Mouse (Mus musculus) retina, postnatal 7 days (tissue): ENCODE data around the gene Ogt.

Source experiments
- DNase-seq: peaks from one replicate; pipeline ENCODE4 v3.0.0-alpha.2; 2012; ENCODE audit warnings: low read depth, low spot score

Ogt gene

DNA sequence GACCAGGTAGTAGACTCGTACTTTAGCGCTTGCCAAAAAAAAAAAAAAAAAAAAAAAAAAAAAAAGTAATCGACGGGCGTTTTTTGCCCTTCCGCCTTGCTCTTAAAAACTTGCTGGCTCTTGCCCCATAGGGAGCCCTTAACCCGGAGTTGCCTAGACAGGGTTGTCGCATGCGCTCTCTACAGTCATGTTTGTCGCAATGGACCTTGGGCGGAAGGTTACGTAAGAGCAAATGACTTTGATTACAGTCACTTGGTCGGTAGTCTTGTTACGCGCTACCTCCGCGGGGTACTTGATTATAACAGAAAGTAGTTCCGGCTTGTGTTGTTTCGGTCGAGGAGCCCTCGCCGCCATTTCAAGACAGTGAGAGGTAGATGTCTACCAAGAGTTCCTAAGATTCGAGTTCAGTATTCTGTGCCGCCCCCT lies at the start of gene Ogt:
Gene Ogt (plus strand): TSS at position 320 of the 426 bp plus-strand sequence.
- DNase-seq = peak; percentile 81

DNA sequence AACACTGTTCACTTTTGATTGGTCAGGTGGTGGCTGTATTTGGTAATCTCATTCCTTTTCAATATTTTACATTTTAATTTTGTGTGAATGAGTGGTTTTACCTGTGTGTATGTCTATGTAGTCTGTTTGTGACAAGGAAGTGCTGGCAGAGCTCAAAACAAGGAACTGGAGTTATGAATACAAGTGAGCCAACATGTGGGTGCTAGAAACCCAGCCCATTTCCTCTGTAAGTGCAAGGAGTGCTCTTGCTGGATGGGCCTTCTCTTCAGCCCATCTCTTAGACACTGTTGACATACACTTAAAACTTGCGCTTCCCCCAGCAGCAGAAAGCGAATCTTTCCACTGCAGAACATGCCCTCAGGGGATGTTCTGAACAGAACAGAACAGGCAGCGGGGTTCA lies 23.7 kb upstream of the Ogt start:
- DNase-seq = no peak

DNA sequence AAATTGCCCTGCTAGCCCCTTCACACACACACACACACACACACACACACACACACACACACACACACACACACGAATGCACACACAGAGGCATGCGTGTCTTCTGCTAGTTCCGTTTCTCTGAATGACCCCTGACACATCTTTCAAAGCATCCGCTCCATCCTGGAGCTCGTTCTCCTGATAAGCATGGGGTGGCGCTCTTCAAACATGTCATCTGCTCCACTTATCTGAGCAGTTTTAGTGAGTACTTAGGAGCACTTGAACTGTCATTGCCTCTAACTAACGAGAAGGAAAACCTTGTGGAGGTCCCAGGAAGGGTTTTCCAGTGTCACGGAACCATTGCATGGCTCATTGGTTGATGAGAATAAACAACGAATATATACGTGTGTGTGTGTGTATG lies 22.0 kb upstream of the Ogt start:
- DNase-seq = no peak

DNA sequence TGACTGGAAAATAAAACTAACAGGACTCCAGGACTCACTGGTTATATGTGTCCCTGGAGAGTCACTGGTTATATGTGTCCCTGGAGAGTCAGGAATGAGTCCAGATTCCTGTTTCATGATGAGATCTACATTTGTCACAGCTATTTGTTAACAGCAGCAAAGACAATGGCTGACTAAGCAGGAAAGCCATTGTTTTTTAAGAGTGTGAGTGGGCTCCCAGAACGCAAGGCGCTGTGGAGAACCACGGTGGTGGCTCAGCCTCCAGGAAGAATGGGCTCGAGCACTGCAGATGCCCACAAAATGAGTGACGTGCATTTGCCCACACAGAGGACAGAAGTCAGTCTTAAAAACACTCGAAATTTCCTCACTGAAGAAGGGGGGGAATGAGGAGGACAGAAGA lies 19.5 kb upstream of the Ogt start:
- no peak for DNase-seq

DNA sequence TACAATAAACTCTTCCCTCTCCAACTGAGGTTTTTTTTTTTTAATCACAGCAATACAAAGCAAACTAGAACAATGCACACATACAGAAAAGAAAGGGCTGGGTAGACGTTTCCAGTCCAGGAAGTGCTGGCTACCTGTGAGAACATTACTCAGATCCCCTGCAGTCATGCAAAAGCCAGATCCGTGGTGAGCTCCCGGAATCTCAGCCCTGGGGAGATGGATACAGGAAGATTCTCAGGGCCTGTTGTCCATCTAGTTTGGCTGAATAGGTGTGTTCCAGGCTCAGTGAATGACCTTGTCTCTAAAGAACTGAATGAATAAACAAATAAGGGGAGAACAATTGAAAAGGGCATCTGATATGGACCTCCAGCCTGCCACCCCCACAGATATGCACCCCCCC lies 17.3 kb upstream of the Ogt start:
- no peak for DNase-seq

DNA sequence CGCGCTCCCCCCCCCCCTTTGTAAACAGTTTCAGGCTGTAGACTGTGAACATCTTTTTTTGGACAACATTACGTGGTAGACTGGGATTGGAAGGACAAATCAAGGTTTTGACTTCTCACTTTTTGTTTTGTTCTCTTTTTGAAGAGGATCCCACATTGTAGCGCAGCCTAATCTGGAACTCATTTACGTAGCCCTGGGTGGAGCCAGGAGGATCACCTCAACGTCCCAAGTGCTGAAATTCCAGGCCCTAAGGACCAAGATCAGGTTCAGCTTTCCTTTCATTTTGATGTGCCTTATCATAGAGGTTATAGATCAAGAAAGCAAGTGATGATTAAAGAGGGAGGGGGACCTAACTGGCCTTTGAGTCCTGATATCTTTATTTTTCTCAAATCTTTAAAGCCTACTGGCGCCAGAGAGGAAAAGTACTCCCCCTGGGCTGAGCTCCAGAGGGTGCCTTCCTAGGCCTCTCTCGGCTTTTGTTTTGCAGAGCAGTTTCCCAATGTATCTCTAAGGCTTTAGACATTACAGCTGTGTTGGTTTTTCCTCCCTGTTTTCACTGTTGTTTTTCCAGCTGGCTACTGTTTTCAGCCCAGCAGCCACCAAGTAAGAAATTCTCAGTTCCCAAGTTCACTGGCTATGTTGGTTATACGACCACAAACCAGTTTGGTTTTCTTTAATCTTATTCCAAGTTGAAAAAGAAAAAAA lies 2.9 kb upstream of the Ogt start:
- DNase-seq = no peak

DNA sequence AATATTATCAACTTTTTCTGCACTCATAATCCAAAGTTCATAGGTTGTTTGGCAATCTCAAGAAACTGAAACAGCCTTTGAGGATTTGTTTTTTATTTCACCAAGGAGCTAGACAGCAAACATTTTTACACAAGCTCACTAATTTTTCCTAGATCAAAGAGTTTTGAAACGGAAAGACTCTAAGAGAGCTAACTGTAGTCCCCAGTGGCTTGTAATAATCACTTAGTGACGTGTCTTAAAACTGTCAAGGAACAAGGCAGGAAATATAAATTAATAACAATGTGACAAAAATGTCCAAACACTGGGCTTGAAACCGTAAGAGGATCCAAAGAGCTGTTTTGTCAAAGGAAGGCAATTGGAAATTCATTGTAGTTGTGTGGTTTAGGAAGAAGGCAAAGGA lies 1.0 kb upstream of the Ogt start:
- no peak for DNase-seq

DNA sequence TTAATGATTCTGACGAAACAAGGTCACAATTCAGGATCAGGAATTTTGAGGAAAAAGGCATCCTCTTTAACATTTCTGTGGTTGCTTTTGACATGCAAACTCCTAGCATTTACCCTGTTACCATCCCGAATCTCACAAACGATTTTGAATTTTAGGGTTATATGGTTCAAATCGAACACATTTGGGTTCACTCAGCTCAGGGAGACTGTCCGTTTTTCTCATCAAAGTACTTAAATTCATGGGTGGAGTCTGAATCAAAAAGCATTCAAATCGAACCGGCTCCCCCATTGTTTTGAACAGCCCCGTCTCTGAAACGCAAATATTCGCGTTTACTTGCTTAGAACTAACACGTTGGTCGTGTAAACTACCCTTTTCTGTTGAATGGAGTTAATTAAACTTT lies 554 bp upstream of the Ogt start:
- no peak for DNase-seq

DNA sequence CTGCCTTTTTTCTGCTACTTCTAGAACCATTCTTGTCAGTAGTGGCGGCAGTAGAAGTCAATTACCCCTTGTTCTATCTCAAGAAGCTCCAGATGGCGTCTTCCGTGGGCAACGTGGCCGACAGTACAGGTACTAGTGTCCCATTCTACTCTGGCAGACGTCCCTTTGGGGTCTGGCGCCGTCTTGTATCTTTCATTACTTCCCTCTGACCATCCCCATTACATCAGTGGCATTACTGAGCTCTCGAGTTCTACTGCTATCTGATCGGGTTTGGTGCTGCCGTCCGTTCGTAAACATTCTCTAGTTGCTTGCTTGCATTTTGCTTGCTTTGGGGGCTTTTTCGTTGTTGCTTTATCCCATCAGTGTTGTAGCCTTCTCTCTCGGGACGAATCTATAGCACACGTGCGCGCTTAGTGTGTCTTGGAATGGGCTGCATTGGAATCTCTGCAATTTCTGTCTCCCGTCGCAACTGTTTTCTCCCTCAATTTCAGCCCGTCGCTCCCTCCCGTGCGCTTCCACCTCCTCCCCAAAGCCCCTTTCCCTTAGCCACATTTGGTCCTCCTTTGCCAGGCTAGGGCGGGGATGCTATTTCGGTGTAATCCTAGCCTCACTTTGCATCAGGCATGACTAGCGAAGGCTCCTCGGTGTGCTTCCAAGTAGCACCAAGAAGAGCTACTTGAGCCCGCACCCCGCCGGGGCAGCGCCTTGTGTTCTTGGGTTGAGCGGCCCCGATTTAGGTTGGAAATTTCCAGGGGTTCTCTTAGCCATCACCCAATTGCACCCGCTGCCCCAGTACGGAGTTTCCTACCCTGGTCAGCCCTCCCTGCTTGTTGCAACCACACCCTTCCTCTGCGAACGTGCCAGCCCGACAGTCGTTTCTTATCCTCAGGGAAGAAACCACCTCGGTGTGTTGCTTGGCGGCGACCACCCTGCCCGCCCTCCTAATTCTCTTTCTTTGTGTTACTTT lies 617 bp downstream of the Ogt start:
- peak; percentile 6 for DNase-seq

DNA sequence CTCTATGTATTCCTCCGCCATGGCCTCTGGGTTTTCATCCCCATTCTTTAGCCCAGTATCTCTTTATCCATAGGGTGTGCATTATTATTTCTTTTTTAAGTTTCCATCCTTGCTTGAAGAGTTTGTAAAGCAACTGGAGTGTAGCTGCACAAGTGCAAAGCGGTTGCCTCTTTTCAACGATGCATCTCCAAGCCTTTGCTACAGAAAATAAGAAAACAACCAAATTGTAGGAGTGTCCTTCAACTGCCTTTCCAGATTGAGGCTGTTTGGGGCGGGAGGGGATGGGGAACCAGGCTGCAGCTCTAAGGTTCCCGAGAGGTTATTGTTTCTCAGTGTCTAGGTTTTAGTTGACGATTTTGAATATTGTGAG lies 1.3 kb downstream of the Ogt start:
- no peak for DNase-seq

DNA sequence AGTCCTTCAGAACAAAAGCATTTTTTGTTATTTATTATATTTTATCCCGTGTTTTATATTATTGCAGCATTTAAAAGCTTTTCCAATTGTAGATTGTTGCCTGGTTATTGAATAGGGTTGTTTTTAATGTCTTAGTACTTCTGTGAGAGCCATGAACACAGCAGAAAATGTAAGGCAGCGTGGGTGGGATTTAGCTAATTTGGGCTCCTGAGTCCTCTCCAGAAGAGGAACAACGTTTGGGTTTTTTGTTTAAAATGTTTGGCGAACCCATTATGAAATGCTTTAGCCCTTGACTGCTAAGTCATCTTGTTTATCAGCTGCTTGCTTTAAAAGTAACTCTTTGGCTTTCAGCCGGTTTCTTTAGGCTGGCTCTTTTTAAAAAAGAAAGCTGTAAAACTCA lies 2.2 kb downstream of the Ogt start:
- DNase-seq = no peak

DNA sequence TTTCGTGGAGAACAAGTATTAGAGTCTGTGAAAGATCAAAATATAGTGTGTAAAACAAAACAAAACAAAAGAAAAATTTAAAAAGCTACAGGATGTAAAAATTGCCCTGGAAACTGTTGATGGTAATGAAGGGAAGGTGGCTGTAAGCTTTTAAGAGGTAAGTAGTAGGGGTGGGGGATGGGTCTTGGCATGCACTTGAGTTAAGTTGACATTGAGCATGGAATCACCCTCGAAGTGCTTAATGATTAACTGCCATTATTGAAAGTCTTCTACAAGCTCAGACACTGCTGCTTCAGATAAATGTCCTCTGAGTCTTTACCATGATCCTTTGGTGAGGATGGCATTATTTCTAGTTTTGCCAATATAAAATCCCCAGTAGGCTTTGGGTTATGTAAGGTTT lies 5.4 kb downstream of the Ogt start:
- DNase-seq = no peak

DNA sequence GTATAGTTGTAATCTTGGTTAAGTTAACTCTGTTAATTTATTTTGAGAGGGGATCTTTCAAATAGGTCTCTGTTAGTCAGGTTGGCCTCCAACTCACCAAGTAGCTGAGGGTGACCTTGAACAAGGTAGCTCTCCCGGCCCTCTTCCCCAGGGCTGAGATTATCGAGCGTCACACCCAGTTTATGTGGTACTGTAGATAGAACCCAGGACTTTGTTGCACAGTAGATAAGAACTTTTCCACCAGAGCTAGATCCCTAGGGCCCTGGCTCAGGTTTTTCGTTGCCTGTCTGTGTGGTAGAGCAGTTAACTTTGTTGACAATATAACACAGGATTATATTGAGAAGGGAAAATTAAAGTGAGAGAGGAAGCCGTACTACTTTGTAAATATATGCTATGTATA lies 6.8 kb downstream of the Ogt start:
- no peak for DNase-seq

DNA sequence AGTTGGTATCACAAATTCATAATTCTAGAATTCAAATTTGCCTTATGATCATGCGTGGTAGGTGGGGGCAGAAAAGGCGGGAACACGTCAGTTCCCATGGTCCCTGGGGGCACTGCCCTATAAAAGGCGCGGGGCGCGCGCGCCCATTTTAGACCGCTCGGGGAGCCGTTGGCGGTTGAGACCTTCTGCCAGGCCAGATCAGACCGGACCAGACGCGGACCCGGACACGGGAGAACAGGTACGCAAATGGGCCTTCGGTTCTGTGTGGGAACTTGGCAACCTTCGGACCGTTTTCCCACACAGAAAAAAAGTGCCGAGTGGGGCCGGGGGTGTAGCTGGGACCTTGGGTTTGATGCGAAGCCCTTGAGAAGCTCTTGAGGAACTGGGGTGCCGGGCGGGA lies 55.8 kb downstream of the Ogt start:
- DNase-seq = no peak

DNA sequence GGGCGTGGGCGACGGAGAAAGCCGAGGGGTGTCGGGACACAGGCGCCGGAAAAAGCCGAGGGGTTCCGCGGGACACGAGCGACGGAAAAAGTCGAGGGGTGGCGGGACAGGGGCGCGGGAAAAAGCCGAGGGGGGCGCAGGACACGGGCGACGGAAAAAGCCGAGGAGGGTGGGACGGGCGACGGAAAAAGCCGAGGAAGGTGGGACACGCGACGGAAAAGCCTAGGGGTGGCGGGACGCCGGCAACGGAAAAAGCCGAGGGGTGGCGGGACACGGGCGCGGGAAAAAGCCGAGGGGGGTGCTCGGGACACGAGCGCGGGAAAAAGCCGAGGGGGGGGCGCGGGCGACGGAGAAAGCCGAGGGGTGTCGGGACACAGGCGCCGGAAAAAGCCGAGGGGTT lies 57.7 kb downstream of the Ogt start:
- DNase-seq = no peak

DNA sequence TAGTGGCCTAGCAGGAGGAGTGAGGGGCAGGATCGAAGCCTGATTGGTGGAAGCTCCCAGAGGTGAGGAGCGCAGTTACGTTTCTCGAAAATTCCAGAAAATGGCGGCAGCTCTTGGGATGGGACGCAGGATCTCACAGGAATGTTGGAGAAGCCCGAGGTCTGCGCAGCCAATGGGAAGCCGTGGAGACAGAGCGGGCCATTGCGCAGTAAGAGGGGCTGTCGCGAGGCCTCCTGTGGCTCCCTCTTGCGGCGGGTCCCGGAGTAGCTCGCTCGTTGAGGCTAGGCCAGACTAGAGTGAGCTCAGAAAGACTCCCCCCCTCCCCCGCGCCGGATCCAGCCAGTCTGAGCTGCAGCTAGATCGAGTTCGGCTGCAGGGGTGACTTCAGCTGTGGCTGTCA lies 58.4 kb downstream of the Ogt start:
- no peak for DNase-seq

DNA sequence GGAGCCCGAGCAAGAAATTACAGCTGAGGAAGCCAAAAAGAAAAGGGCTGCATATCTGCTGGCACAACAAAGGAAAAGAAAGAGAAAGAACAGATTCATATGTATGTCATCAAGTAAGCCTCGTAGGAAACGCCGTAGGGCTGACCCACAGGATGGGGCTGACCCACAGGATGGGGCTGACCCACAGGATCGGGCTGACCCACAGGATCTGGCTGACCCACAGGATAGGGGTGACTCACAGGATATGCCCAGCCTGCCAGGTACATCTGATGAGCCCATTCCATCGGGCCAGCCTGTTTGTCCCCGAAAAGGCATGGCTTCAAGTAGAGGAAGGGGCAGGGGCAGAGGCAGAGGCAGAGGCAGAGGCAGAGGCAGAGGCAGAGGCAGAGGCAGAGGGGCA lies 65.3 kb downstream of the Ogt start:
- no peak for DNase-seq

DNA sequence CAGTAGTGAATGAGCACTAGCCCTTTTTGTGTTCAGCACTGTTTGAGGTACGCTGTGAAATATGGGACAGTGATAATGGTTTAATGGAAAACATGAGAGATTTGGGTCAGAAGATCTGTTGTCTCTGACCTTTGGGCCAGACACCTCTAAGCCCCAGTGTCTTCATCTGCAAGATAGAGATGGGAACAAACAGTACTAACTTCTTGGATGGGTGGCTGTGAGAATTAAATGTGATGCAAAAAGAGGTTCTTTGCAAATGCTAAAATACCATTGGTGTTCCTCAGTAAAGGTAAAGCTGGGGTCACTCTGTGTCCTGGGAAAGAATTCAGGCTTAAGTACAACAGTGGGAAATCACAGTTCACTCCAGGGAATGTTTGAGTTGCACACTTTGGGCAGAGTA lies 80.5 kb downstream of the Ogt start:
- DNase-seq = no peak

DNA sequence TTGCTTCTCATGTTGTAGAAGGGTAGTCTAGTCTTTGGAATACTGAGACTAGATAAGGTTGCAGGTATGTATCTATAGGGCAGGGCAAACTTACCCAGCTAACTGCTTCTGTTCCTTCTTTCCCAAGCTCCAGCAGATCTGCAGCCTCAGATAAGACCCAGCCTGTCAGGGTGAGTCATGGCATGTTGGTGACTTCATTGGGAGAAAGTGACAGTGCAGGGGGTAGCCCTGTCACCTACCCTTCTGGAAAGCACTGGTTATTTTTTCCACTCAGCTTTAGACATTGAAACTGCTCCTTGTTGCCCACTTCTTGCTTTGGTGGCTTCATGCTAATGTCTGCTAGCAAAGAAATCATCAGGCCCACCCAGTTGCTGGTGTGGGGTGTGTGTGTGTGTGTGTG lies 90.2 kb downstream of the Ogt start:
- no peak for DNase-seq

DNA sequence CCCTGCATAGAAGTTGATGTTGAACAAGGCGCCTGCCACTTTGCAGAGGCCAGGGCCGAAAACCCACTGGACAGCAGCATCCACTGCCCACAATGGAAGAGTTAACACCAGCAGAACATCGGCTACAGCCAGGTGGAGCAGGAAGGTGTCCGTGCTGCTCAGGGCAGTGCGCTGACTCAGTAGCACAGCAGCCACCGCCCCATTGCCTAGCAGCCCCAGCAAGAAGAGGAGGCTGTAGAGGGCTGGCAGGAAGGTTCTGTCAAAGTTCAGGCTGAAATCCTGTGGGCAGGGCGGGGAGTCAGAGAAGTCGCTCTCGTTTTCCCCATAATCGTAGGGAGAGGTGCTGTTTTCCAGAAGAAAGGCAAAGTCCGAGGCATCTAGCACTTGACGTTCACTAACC lies 92.8 kb downstream of the Ogt start:
- no peak for DNase-seq

DNA sequence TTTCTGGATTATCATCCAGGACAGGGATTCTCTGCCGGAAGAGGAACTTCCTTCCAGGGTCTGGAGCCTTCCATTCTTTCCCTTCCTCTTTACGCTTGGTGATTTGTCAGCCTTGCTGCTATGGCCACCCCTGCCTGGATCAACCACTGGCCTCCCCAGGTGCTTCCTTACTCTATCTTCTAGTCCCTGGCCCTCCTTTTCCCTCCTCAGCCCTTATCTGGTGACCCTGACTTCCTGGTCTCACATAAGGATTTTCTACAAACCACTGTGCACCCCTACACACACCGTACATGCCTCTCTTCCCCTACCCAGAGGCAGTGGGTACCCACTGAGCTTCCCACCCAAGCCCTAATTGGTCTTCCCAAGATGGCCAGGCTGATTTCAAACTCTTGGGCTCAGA lies 93.4 kb downstream of the Ogt start:
- DNase-seq = no peak

DNA sequence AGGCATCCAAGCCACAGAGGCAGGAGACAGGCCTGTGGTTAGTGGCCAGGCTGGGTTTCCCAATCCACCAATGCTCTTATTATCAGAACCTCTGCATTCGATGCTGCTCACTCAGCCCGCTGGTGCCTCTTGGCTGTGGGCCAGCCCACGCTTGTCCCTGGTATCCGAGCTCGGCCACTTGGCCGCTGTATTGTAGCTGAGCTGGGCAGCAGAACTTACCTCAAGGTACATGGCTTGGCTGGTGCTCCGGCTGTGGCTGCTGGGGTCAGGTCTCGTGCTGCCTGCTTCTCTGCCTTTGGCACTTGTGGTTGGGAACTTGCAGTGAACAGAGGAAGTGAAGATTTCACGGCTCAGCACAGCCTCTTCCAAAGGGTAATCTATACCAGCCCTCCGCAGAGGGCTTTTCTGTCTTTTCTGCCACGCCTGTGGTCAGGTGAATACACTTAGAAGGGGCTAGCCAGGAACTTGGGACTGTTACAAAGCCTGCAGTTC lies 94.0 kb downstream of the Ogt start, which contains the start of gene Cxcr3:
Gene Cxcr3 (minus strand): TSS at position 442 of the 492 bp plus-strand sequence.
- DNase-seq = no peak
